14 mouse cellular contexts compared by ENCODE assay signal in the genomic region with DNA sequence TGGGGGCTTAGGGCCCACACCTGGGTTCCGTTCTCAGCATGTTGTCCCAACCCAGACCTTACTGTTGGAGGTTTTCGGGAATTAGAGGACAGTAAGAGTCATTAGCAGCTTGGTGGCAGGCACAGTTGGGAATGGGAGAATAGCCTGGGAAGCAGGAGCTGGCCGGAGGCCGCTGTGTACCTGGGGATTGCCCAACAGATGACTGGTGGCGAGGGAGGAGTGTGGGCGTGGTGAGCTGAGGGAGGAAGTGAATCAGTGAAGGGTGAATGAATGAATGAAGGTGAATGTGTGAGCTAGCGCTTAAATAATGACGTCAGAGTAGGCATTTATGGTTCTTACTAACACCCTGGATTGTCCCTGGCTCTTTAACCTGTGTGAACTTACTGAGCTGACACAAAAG. TPM values are rescaled to one million over a fixed set of nuclear protein-coding genes. Genes with fewer than 3 reads are reported as not detected.
A peak's percentile ranks its signal among the peaks of the same experiment; 100 is the strongest.
DNase-seq lines count a peak whose midpoint lies in the region; ATAC-seq lines count a peak whose summit lies in the region.
"Had no signal": no experiment of that assay in that cellular context is flagged by ENCODE, and none has a peak within 500 bp of the region (broad histone marks: within the 10 kb centered on the region; RNA-seq: fewer than 3 reads in every experiment).

No protein-coding gene starts in this region.

- WGBS in intestine, embryonic 16.5 days = 82% methylated on average over 8 of the region's 8 CpGs
- 82% methylated on average over 8 of the region's 8 CpGs for WGBS in intestine, embryonic 15.5 days
- WGBS in lung, embryonic 15.5 days = 82% methylated on average over 8 of the region's 8 CpGs

- no peaks in the 10 kb centered on the region for H3K36me3 ChIP-seq in intestine, embryonic 16.5 days (ENCODE audit: control insufficient read depth, insufficient read depth, low read length)
- H3K36me3 ChIP-seq in intestine, embryonic 15.5 days = no peaks in the 10 kb centered on the region
- H3K36me3 ChIP-seq in lung, embryonic 15.5 days = no peaks in the 10 kb centered on the region
- H3K36me3 ChIP-seq: embryonic facial prominence, embryonic 13.5 days; forebrain, embryonic 15.5 days; neural tube, embryonic 15.5 days had no signal

- H3K9me3 ChIP-seq in intestine, embryonic 16.5 days (ENCODE audit: control insufficient read depth, low read length) = no peaks in the 10 kb centered on the region
- H3K9me3 ChIP-seq in intestine, embryonic 15.5 days = no peaks in the 10 kb centered on the region
- no peaks in the 10 kb centered on the region for H3K9me3 ChIP-seq in lung, embryonic 15.5 days
- H3K9me3 ChIP-seq: embryonic facial prominence, embryonic 13.5 days; forebrain, embryonic 15.5 days; neural tube, embryonic 15.5 days had no signal

- peaks cover 49% of the 10 kb centered on the region for H3K4me1 ChIP-seq in intestine, embryonic 16.5 days (ENCODE audit: control insufficient read depth, insufficient read depth, low read length)
- peaks cover 59% of the 10 kb centered on the region for H3K4me1 ChIP-seq in intestine, embryonic 15.5 days (replicated peaks)
- H3K4me1 ChIP-seq in lung, embryonic 15.5 days = peaks cover 69% of the 10 kb centered on the region

- H3K4me3 ChIP-seq in intestine, embryonic 16.5 days (ENCODE audit: low read length) = no peak overlapping the region
- no peak overlapping the region for H3K4me3 ChIP-seq in intestine, embryonic 15.5 days (replicated peaks)
- H3K4me3 ChIP-seq in lung, embryonic 15.5 days = no peak overlapping the region
- H3K4me3 ChIP-seq: embryonic facial prominence, embryonic 13.5 days; forebrain, embryonic 15.5 days; neural tube, embryonic 15.5 days had no signal

- no peak overlapping the region for H3K9ac ChIP-seq in intestine, embryonic 16.5 days (ENCODE audit: low read depth, low read length)
- no peak overlapping the region for H3K9ac ChIP-seq in intestine, embryonic 15.5 days
- no peak overlapping the region for H3K9ac ChIP-seq in lung, embryonic 15.5 days
- H3K9ac ChIP-seq: embryonic facial prominence, embryonic 13.5 days; forebrain, embryonic 15.5 days; neural tube, embryonic 15.5 days had no signal

- DNase-seq in urinary bladder, postnatal 14 days (ENCODE audit: low spot score) = peak; percentile 45
- DNase-seq in urinary bladder, postnatal 4 days (ENCODE audit: low spot score in 2 of 2) = no peak
- DNase-seq in B cell, adult 2 months = no peak
- no peak for DNase-seq in right cerebral cortex, postnatal 4 days
- DNase-seq: cerebellum, adult 9-10 months; gastrocnemius, postnatal 25 days had no signal

- no peak overlapping the region for H3K4me2 ChIP-seq in intestine, embryonic 16.5 days (ENCODE audit: low read depth, low read length)
- no peak overlapping the region for H3K4me2 ChIP-seq in intestine, embryonic 15.5 days (replicated peaks)
- H3K4me2 ChIP-seq in lung, embryonic 15.5 days = no peak overlapping the region
- H3K4me2 ChIP-seq: embryonic facial prominence, embryonic 13.5 days; forebrain, embryonic 15.5 days; neural tube, embryonic 15.5 days had no signal

- no peak for ATAC-seq in intestine, embryonic 16.5 days
- no peak for ATAC-seq in intestine, embryonic 15.5 days
- no peak for ATAC-seq in lung, embryonic 15.5 days (ENCODE audit: borderline replicate concordance, extremely low read depth, low FRiP score, low TSS enrichment)
- ATAC-seq: activated CD4-positive, CD25-positive, alpha-beta regulatory T cell, adult 4 months; forebrain, embryonic 15.5 days; hindbrain, postnatal 0 days had no signal

- H3K27ac ChIP-seq in intestine, embryonic 16.5 days (ENCODE audit: low read length) = peak overlapping the region; percentile 82
- no peak overlapping the region for H3K27ac ChIP-seq in intestine, embryonic 15.5 days
- peak overlapping the region; percentile 96 for H3K27ac ChIP-seq in lung, embryonic 15.5 days
- H3K27ac ChIP-seq: forebrain, embryonic 15.5 days had no signal

- H3K27me3 ChIP-seq in intestine, embryonic 16.5 days (replicated peaks; ENCODE audit: control insufficient read depth, insufficient read depth, low read length) = no peaks in the 10 kb centered on the region
- no peaks in the 10 kb centered on the region for H3K27me3 ChIP-seq in intestine, embryonic 15.5 days (replicated peaks)
- no peaks in the 10 kb centered on the region for H3K27me3 ChIP-seq in lung, embryonic 15.5 days
- H3K27me3 ChIP-seq: embryonic facial prominence, embryonic 13.5 days; forebrain, embryonic 15.5 days had no signal

RNA-seq across cellular contexts. Expression of a gene that starts 23.9 kb away (rescaled TPM):
- 7.6 and 8.5 TPM in 2 replicates for polyA plus RNA-seq in intestine, embryonic 16.5 days (2015; fragmentation: Nextera tagmentation; extraction: Ambion mirVana)
- 6.7 and 7.2 TPM in 2 replicates for polyA plus RNA-seq in intestine, embryonic 15.5 days (2015; fragmentation: Nextera tagmentation; extraction: Ambion mirVana)
- 10.8 and 11.0 TPM in 2 replicates for polyA plus RNA-seq in lung, embryonic 15.5 days (2015; fragmentation: Nextera tagmentation; extraction: Ambion mirVana)
- polyA plus RNA-seq: activated CD4-positive, CD25-positive, alpha-beta regulatory T cell, adult 4 months had no signal

RNA-seq across cellular contexts. Expression of a gene that starts 37.9 kb away (rescaled TPM):
- polyA plus RNA-seq in intestine, embryonic 16.5 days (2015; fragmentation: Nextera tagmentation; extraction: Ambion mirVana) = 15.0 and 15.1 TPM in 2 replicates
- polyA plus RNA-seq in intestine, embryonic 15.5 days (2015; fragmentation: Nextera tagmentation; extraction: Ambion mirVana) = 16.3 and 17.8 TPM in 2 replicates
- polyA plus RNA-seq in lung, embryonic 15.5 days (2015; fragmentation: Nextera tagmentation; extraction: Ambion mirVana) = 19.2 and 20.5 TPM in 2 replicates
- polyA plus RNA-seq: activated CD4-positive, CD25-positive, alpha-beta regulatory T cell, adult 4 months had no signal
